Mouse (Mus musculus): ENCODE results near the gene Misp. TPM values are rescaled to one million over a fixed set of nuclear protein-coding genes. Genes with fewer than 3 reads are reported as not detected.

Misp gene
- total RNA-seq, 2 experiments from 2014 or later: 0.26 to 0.54 TPM

GRCm38 (mm10) chr10:79793051-79793737 is 27.6 kb upstream of the Misp start, which contains the start of gene Palm:
Gene Palm (plus strand): TSS chr10:79793572.
- intact Hi-C loops (cut with DNase I): loop anchor here (1.0 kb wide), 1 partner anchor 19 kb away; no protein-coding TSS in a partner anchor
- peak; percentile 90 to 91 for DNase-seq

- peak in 1 of 2 experiments; percentile 40 for DNase-seq
- intact Hi-C loops (cut with DNase I): loop anchor here (1.0 kb wide), 2 partner anchors 14 to 18 kb away; no protein-coding TSS in a partner anchor
These were observed 26.9 kb upstream of the Misp start for GRCm38 (mm10) chr10:79793738-79794490.

- intact Hi-C loops (cut with DNase I): loop anchor here (1.0 kb wide), 1 partner anchor 14 kb away; no protein-coding TSS in a partner anchor
These were observed 26.3 kb upstream of the Misp start for GRCm38 (mm10) chr10:79794491-79794931.

GRCm38 (mm10) chr10:79795905-79796304 is 24.9 kb upstream of the Misp start:
- DNase-seq: no peak
- intact Hi-C loops (cut with DNase I): no loop called here

More at GRCm38 (mm10) chr10:79794491-79794931, 26.3 kb upstream of the Misp start:
- DNase-seq: peak; percentile 83 to 87

- DNase-seq: peak; percentile 50 to 67
- intact Hi-C loops (cut with DNase I): no loop called here
These were observed 23.5 kb upstream of the Misp start for GRCm38 (mm10) chr10:79797326-79797725.

GRCm38 (mm10) chr10:79798289-79798928 is 22.4 kb upstream of the Misp start:
- intact Hi-C loops (cut with DNase I): no loop called here
- DNase-seq: no peak

GRCm38 (mm10) chr10:79800508-79800907 is 20.3 kb upstream of the Misp start:
- no peak for DNase-seq
- intact Hi-C loops (cut with DNase I): no loop called here

GRCm38 (mm10) chr10:79801837-79802236 is 19.0 kb upstream of the Misp start:
- no peak for DNase-seq
- intact Hi-C loops (cut with DNase I): no loop called here

GRCm38 (mm10) chr10:79802331-79802971 is 18.3 kb upstream of the Misp start:
- intact Hi-C loops (cut with DNase I): no loop called here
- DNase-seq: peak; percentile 57 to 65

GRCm38 (mm10) chr10:79803716-79804323 is 17.0 kb upstream of the Misp start:
- intact Hi-C loops (cut with DNase I): no loop called here
- DNase-seq: peak; percentile 59 to 60

GRCm38 (mm10) chr10:79805636-79806035 is 15.2 kb upstream of the Misp start:
- peak; percentile 62 to 70 for DNase-seq
- intact Hi-C loops (cut with DNase I): no loop called here

- intact Hi-C loops (cut with DNase I): no loop called here
- no peak for DNase-seq
These were observed 14.5 kb upstream of the Misp start for GRCm38 (mm10) chr10:79806331-79806730.

GRCm38 (mm10) chr10:79806972-79807371 is 13.8 kb upstream of the Misp start:
- peak; percentile 46 to 63 for DNase-seq
- intact Hi-C loops (cut with DNase I): no loop called here

- DNase-seq: peak; percentile 69 to 74
- intact Hi-C loops (cut with DNase I): loop anchor here (1.0 kb wide), 1 partner anchor 14 kb away; no protein-coding TSS in a partner anchor
These were observed 13.0 kb upstream of the Misp start for GRCm38 (mm10) chr10:79807826-79808225.

- intact Hi-C loops (cut with DNase I): loop anchor here (1.0 kb wide), 1 partner anchor 14 kb away; no protein-coding TSS in a partner anchor
- DNase-seq: no peak
These were observed 12.1 kb upstream of the Misp start for GRCm38 (mm10) chr10:79808728-79809127.

- intact Hi-C loops (cut with DNase I): loop anchor here (1.0 kb wide), 1 partner anchor 19 kb away; the partner anchor contains the start of gene Palm
- DNase-seq: peak; percentile 86 to 91
These were observed 8.8 kb upstream of the Misp start for GRCm38 (mm10) chr10:79811736-79812637.

GRCm38 (mm10) chr10:79814271-79814842 is 6.4 kb upstream of the Misp start:
- intact Hi-C loops (cut with DNase I): no loop called here

More at GRCm38 (mm10) chr10:79814271-79814842, 6.4 kb upstream of the Misp start:
- DNase-seq: no peak
